Mouse (Mus musculus): ENCODE results near the gene Tspan10. TPM values are rescaled to one million over a fixed set of nuclear protein-coding genes. Genes with fewer than 3 reads are reported as not detected.

Tspan10 gene
- polyA plus RNA-seq, 1 experiment: not detected

DNA sequence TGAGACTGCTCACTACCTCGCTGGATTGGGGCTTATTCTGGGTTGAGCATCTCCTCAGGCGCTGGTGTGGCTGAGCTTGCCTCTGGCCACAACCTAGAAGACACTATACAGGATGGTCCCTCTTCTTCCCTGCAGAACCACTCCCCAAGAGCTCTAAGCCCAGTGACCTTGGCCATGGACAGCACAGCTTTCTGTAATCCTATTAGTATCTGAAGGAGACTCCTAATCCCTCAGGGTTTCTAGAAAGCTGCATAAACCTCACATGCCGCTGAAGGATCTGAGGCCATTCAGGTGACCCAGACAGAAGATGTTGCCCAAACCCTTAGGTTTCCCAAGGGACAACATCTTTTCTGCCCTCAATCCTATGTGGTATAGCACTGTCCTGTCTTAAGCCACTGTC lies 9.8 kb downstream of the Tspan10 start:
- Histone ChIP-seq H3K79me2 (ENCODE audit: control insufficient read depth, insufficient read depth) (no peaks in the 10 kb centered on the region), H3K36me3 (ENCODE audit: control insufficient read depth, insufficient read depth) (no peaks in the 10 kb centered on the region), H3K4me2 (ENCODE audit: low read depth) (no peak overlapping the region), H3K4me3 (no peak overlapping the region), H3ac (ENCODE audit: control insufficient read depth, insufficient read length) (no peak overlapping the region), H3K27me3 (ENCODE audit: control insufficient read depth, insufficient read depth, insufficient read length) (peaks cover 5% of the 10 kb centered on the region)
- TF ChIP-seq TCF12 (IDR thresholded peaks at IDR 0.05; ENCODE audit: insufficient read depth, poor library complexity, severe bottlenecking) (no peak), SRF (IDR thresholded peaks at IDR 0.05; ENCODE audit: control insufficient read depth, insufficient read length, low read depth) (no peak), E2F4 (IDR thresholded peaks at IDR 0.05; ENCODE audit: insufficient read depth) (no peak), MAX (IDR thresholded peaks at IDR 0.05; ENCODE audit: low read depth) (no peak), REST (IDR thresholded peaks at IDR 0.05; ENCODE audit: insufficient read depth, insufficient read length) (no peak)

DNA sequence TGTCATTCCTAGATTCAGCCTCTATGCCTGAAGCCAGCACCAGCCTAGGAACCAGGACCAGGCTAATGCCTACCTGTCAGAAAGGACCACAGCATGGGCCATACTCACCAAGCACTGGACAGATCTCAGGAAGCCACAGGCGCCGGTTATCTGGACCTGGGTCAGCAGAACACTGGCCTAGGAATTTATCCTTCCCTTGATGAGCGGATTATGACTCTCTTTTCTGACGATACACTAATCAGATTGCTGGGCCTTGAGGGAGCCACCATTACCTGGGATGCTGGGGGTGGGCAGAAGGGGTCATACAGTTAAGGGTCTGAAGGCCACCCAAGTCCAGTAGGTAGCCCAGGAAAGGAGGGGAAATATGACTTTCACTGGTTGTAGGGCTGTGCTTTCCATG lies 10.9 kb downstream of the Tspan10 start, which contains the start of gene Pde6g:
Pde6g (minus strand) TSS at position 195 of the 400 bp plus-strand sequence.
- no peak for TF ChIP-seq MYOG (IDR thresholded peaks at IDR 0.05; ENCODE audit: control insufficient read depth in 1 of 3, insufficient read depth in 1 of 3, insufficient read length in 2 of 3, low read depth in 2 of 3)
- TF ChIP-seq REST (IDR thresholded peaks at IDR 0.05; ENCODE audit: insufficient read depth, insufficient read length): no peak
- no peak for TF ChIP-seq SRF (IDR thresholded peaks at IDR 0.05; ENCODE audit: control insufficient read depth, insufficient read length, low read depth)
- TF ChIP-seq TCF12 (IDR thresholded peaks at IDR 0.05; ENCODE audit: insufficient read depth, poor library complexity, severe bottlenecking): no peak
- no peak for TF ChIP-seq E2F4 (IDR thresholded peaks at IDR 0.05; ENCODE audit: insufficient read depth)
- no peak for TF ChIP-seq CEBPB (IDR thresholded peaks at IDR 0.05; ENCODE audit: insufficient read depth, poor library complexity, severe bottlenecking)
- TF ChIP-seq TCF3 (IDR thresholded peaks at IDR 0.05; ENCODE audit: insufficient read length, low read depth): no peak
- TF ChIP-seq MAX (IDR thresholded peaks at IDR 0.05; ENCODE audit: low read depth): no peak
- H3ac ChIP-seq (ENCODE audit: control insufficient read depth, insufficient read length): no peak within 1 kb of the TSS
- peaks cover 5% of the 10 kb centered on the region for H3K27me3 ChIP-seq (ENCODE audit: control insufficient read depth, insufficient read depth, insufficient read length)
- H3K36me3 ChIP-seq (ENCODE audit: control insufficient read depth, insufficient read depth): no peaks in the 10 kb centered on the region
- no peak within 1 kb of the TSS for H3K4me2 ChIP-seq (ENCODE audit: low read depth)
- H3K4me3 ChIP-seq: no peak within 1 kb of the TSS
- peaks cover 3% of the 10 kb centered on the region for H3K79me2 ChIP-seq (ENCODE audit: control insufficient read depth, insufficient read depth)

DNA sequence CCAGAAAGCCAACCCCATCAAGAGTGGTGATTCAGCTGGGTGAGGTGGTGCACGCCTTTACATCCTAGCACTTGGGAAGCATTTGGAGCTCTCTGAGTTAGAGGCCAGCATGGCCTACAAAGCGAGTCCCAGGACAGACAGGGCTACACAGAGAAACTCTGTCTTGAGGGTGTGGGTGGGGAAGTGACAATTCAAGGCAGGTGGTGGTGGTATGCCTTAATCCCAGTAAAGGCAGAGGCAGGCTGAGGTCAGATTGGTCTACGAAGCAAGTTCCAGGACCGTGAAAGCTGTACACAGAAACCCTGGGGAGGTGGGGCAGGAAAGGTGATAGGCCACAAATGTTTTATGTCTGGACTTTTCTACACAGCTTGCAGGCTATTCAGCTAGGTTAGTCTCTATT lies 12.5 kb downstream of the Tspan10 start:
- peaks cover 17% of the 10 kb centered on the region for H3K79me2 ChIP-seq (ENCODE audit: control insufficient read depth, insufficient read depth)
- H3K4me2 ChIP-seq (ENCODE audit: low read depth): no peak overlapping the region
- no peak for TF ChIP-seq USF1 (IDR thresholded peaks at IDR 0.05; ENCODE audit: low read depth)
- TF ChIP-seq TCF12 (IDR thresholded peaks at IDR 0.05; ENCODE audit: insufficient read depth, poor library complexity, severe bottlenecking): peak; percentile 23
- TF ChIP-seq MYOD1 (IDR thresholded peaks at IDR 0.05; ENCODE audit: control insufficient read depth in 1 of 3, insufficient read length in 2 of 3, low read depth in 2 of 3): peak in 2 of 3 experiments; percentile 70 to 81
- no peak overlapping the region for H3ac ChIP-seq (ENCODE audit: control insufficient read depth, insufficient read length)
- H3K4me3 ChIP-seq: no peak overlapping the region
- peaks cover 5% of the 10 kb centered on the region for H3K27me3 ChIP-seq (ENCODE audit: control insufficient read depth, insufficient read depth, insufficient read length)
- peaks cover 6% of the 10 kb centered on the region for H3K36me3 ChIP-seq (ENCODE audit: control insufficient read depth, insufficient read depth)

DNA sequence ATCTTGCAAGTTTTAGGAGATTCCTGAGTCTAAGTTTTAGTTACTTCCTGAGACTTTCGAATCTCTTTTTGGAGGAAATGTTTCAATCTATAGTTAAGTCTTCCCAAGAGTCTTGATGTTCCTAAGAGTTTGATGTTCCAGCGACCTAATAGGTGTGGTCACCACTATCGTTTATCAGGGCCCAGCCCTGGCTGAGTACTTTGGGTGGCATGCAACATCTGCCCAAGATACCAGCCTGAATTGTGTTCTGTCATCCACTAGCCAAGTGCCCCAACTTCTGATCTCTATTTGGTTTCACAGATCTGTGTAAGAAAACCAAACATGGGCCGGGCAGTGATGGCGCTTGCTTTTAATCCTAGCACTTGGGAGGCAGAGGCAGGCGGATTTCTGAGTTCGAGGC lies 13.0 kb downstream of the Tspan10 start:
- Histone ChIP-seq H3K4me2 (ENCODE audit: low read depth) (no peak overlapping the region), H3K79me2 (ENCODE audit: control insufficient read depth, insufficient read depth) (peaks cover 17% of the 10 kb centered on the region), H3K36me3 (ENCODE audit: control insufficient read depth, insufficient read depth) (peaks cover 6% of the 10 kb centered on the region), H3ac (ENCODE audit: control insufficient read depth, insufficient read length) (no peak overlapping the region), H3K4me3 (no peak overlapping the region), H3K27me3 (ENCODE audit: control insufficient read depth, insufficient read depth, insufficient read length) (peaks cover 5% of the 10 kb centered on the region)
- TF ChIP-seq MAX (IDR thresholded peaks at IDR 0.05; ENCODE audit: low read depth) (no peak), POLR2AphosphoS2 (IDR thresholded peaks at IDR 0.05; ENCODE audit: insufficient read length, low read depth) (no peak), SRF (IDR thresholded peaks at IDR 0.05; ENCODE audit: control insufficient read depth, insufficient read length, low read depth) (no peak)

DNA sequence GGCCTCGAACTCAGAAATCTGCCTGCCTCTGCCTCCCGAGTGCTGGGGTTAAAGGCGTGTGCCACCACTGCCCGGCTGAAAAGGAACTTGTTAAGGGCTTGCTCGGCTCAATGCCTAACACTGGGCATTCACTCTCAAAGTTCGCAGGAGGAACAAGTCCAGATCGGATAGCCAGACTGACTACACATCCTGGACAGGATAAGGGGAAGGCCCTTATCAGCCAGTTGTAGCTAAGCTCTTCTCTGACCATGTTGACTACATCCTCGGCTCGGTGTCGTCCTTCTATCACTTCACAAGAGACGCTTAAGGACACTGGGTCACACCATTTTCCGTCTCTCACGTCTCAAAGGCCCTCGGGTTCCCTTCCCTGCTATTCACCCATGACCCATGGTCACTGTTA lies 14.9 kb downstream of the Tspan10 start:
- H3K4me2 ChIP-seq (ENCODE audit: low read depth): peak overlapping the region; percentile 93
- peak overlapping the region; percentile 88 for H3K4me3 ChIP-seq
- H3ac ChIP-seq (ENCODE audit: control insufficient read depth, insufficient read length): peak overlapping the region; percentile 80
- H3K36me3 ChIP-seq (ENCODE audit: control insufficient read depth, insufficient read depth): peaks cover 7% of the 10 kb centered on the region
- TF ChIP-seq CEBPB (IDR thresholded peaks at IDR 0.05; ENCODE audit: insufficient read depth, poor library complexity, severe bottlenecking) (no peak), POLR2AphosphoS2 (IDR thresholded peaks at IDR 0.05; ENCODE audit: insufficient read length, low read depth) (no peak), TCF12 (IDR thresholded peaks at IDR 0.05; ENCODE audit: insufficient read depth, poor library complexity, severe bottlenecking) (no peak), MYOD1 (IDR thresholded peaks at IDR 0.05; ENCODE audit: control insufficient read depth in 1 of 3, insufficient read length in 2 of 3, low read depth in 2 of 3) (no peak), USF1 (IDR thresholded peaks at IDR 0.05; ENCODE audit: low read depth) (no peak), E2F4 (IDR thresholded peaks at IDR 0.05; ENCODE audit: insufficient read depth) (no peak), MYOG (IDR thresholded peaks at IDR 0.05; ENCODE audit: control insufficient read depth in 1 of 3, insufficient read depth in 1 of 3, insufficient read length in 2 of 3, low read depth in 2 of 3) (no peak), MAX (IDR thresholded peaks at IDR 0.05; ENCODE audit: low read depth) (no peak), REST (IDR thresholded peaks at IDR 0.05; ENCODE audit: insufficient read depth, insufficient read length) (no peak), SRF (IDR thresholded peaks at IDR 0.05; ENCODE audit: control insufficient read depth, insufficient read length, low read depth) (no peak)
- H3K27me3 ChIP-seq (ENCODE audit: control insufficient read depth, insufficient read depth, insufficient read length): no peaks in the 10 kb centered on the region
- H3K79me2 ChIP-seq (ENCODE audit: control insufficient read depth, insufficient read depth): peaks cover 17% of the 10 kb centered on the region
